Mouse (Mus musculus): ENCODE data around the gene Nfkb1.

- TF ChIP-seq CTCF (IDR thresholded peaks at IDR 0.05; ENCODE audit: insufficient read depth, low read depth, low read length) (no peak), POLR2A (IDR thresholded peaks at IDR 0.05; ENCODE audit: insufficient read depth, low read depth, low read length) (no peak)
These were observed 109.7 kb downstream of the Nfkb1 start for GRCm38 (mm10) chr3:135581606-135582117.

Data from olfactory bulb, adult 2 months (tissue).